Mouse (Mus musculus): ENCODE results near the gene Pilrb2. TPM values are rescaled to one million over a fixed set of nuclear protein-coding genes. Genes with fewer than 3 reads are reported as not detected.

The Pilrb2 gene
- polyA plus RNA-seq, 1 experiment: 0.83 TPM

DNA sequence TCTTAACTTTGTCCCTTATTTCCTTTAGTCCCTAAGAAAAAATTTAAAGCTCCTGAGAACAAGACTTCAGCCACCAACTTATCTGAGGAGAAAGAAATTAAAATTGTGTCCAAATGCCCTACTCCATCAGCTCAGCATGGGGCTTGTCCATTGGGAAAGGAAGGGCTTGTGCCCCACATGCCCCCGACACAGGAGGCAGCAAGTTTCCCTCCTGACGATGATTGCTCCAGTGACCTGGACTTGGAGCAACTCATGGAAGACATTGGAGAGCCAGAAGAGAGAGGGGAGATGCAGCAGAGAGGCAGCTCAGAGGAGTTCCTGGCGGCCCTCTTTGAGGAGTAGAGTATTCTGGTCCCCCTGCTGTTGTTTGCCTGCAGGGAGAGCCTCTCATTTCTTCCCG is 49.5 kb downstream of the Pilrb2 start:
- H3K4me3 ChIP-seq (replicated peaks): no peak overlapping the region
- TF ChIP-seq GATA1 (IDR thresholded peaks at IDR 0.05; ENCODE audit: borderline replicate concordance, low read length): no peak
- TF ChIP-seq FLI1 (IDR thresholded peaks at IDR 0.05; ENCODE audit: low read length): no peak
- H3K9me3 ChIP-seq: no peaks in the 10 kb centered on the region
- H3K27me3 ChIP-seq (replicated peaks): peaks cover 4% of the 10 kb centered on the region
- H3K36me3 ChIP-seq (replicated peaks; ENCODE audit: low read length): no peaks in the 10 kb centered on the region
- H3K4me1 ChIP-seq: peaks cover 7% of the 10 kb centered on the region; the same call in 1 of the 2 replicates

GRCm38 (mm10) chr5:137817466-137818222 is 54.0 kb downstream of the Pilrb2 start:
- TF ChIP-seq FLI1 (IDR thresholded peaks at IDR 0.05; ENCODE audit: low read length) (no peak), GATA1 (IDR thresholded peaks at IDR 0.05; ENCODE audit: borderline replicate concordance, low read length) (no peak)
- Histone ChIP-seq H3K27me3 (replicated peaks) (peaks cover 2% of the 10 kb centered on the region), H3K36me3 (replicated peaks; ENCODE audit: low read length) (no peaks in the 10 kb centered on the region), H3K4me1 (peaks cover 4% of the 10 kb centered on the region; the same call in 1 of the 2 replicates), H3K9me3 (0 out of 2 replicates have a peak, but pooled peaks cover 5% of the 10 kb centered on the region), H3K4me3 (replicated peaks) (no peak overlapping the region)

Other genes starting within 250 kb of the Pilrb2 start
- 0.15 TPM in 1 of 2 replicates, not detected in the other for gene Fbxo24, start 242.8 kb downstream of the Pilrb2 start, polyA plus RNA-seq (2012; ENCODE audit: insufficient read depth, low replicate concordance)
- 138 and 187 TPM in 2 replicates for gene Lrch4, start 242.7 kb downstream of the Pilrb2 start, polyA plus RNA-seq (2012; ENCODE audit: insufficient read depth, low replicate concordance)
- 5.6 and 30.5 TPM in 2 replicates for gene Gm20605, start 242.6 kb downstream of the Pilrb2 start, polyA plus RNA-seq (2012; ENCODE audit: insufficient read depth, low replicate concordance)
- 62.2 and 72.5 TPM in 2 replicates for gene Sap25, start 230.5 kb downstream of the Pilrb2 start, polyA plus RNA-seq (2012; ENCODE audit: insufficient read depth, low replicate concordance)
- 0.95 TPM in 1 of 2 replicates, not detected in the other for gene Irs3, start 226.1 kb downstream of the Pilrb2 start, polyA plus RNA-seq (2012; ENCODE audit: insufficient read depth, low replicate concordance)
- 58.4 and 131 TPM in 2 replicates for gene Agfg2, start 187.1 kb downstream of the Pilrb2 start, polyA plus RNA-seq (2012; ENCODE audit: insufficient read depth, low replicate concordance)
- 5.9 and 8.4 TPM in 2 replicates for gene Nyap1, start 130.2 kb downstream of the Pilrb2 start, polyA plus RNA-seq (2012; ENCODE audit: insufficient read depth, low replicate concordance)
- gene Tsc22d4, start 126.1 kb downstream of the Pilrb2 start, polyA plus RNA-seq (2012; ENCODE audit: insufficient read depth, low replicate concordance): 582 and 1,005 TPM in 2 replicates
- gene Ppp1r35, start 93.0 kb downstream of the Pilrb2 start, polyA plus RNA-seq (2012; ENCODE audit: insufficient read depth, low replicate concordance): 104 and 105 TPM in 2 replicates
- gene Mepce, start 84.2 kb downstream of the Pilrb2 start, polyA plus RNA-seq (2012; ENCODE audit: insufficient read depth, low replicate concordance): 88.7 and 584 TPM in 2 replicates
- gene Zcwpw1, start 84.0 kb downstream of the Pilrb2 start, polyA plus RNA-seq (2012; ENCODE audit: insufficient read depth, low replicate concordance): 0.70 TPM in 1 of 2 replicates, not detected in the other
- 1.1 TPM in 1 of 2 replicates, not detected in the other for gene Pilra, start 35.5 kb downstream of the Pilrb2 start, polyA plus RNA-seq (2012; ENCODE audit: insufficient read depth, low replicate concordance)
- not detected in 2 replicates for gene Pilrb1, start 13.7 kb downstream of the Pilrb2 start, polyA plus RNA-seq (2012; ENCODE audit: insufficient read depth, low replicate concordance)
- not detected in 2 replicates for gene Cyp3a13, start 49.8 kb upstream of the Pilrb2 start, polyA plus RNA-seq (2012; ENCODE audit: insufficient read depth, low replicate concordance)
- gene Gjc3, start 91.3 kb upstream of the Pilrb2 start, polyA plus RNA-seq (2012; ENCODE audit: insufficient read depth, low replicate concordance): 0.68 TPM in 1 of 2 replicates, not detected in the other
- not detected in 2 replicates for gene Azgp1, start 109.7 kb upstream of the Pilrb2 start, polyA plus RNA-seq (2012; ENCODE audit: insufficient read depth, low replicate concordance)
- not detected in 2 replicates for gene Smok3a, start 149.4 kb upstream of the Pilrb2 start, polyA plus RNA-seq (2012; ENCODE audit: insufficient read depth, low replicate concordance)
- gene Smok3b, start 149.6 kb upstream of the Pilrb2 start, polyA plus RNA-seq (2012; ENCODE audit: insufficient read depth, low replicate concordance): 0.06 TPM in 1 of 2 replicates, not detected in the other
- gene Smok3c, start 181.4 kb upstream of the Pilrb2 start, polyA plus RNA-seq (2012; ENCODE audit: insufficient read depth, low replicate concordance): not detected in 2 replicates
- gene Zkscan1, start 213.3 kb upstream of the Pilrb2 start, polyA plus RNA-seq (2012; ENCODE audit: insufficient read depth, low replicate concordance): 0.38 TPM in 1 of 2 replicates, not detected in the other
- 0.86 TPM in 1 of 2 replicates, not detected in the other for gene Zscan21, start 245.1 kb upstream of the Pilrb2 start, polyA plus RNA-seq (2012; ENCODE audit: insufficient read depth, low replicate concordance)

Data from megakaryocyte, embryonic 14.5 days (primary cell).